Mouse (Mus musculus) 3134 (cell line): ENCODE measurements around the gene Cyp2d12.
"Not testable (repeated sequence)": the region's sequence is repeated elsewhere in the genome, so short reads cannot be mapped to it uniquely, and the experiment has no call there.

Experiments used
- DNase-seq: peaks from one replicate; pipeline ENCODE4 v3.0.0-alpha.2; 2011; ENCODE audit warnings: low spot score; ENCODE audit not compliant: insufficient read length; ENCODE audit errors: extremely low read depth

The Cyp2d12 gene

GRCm38 (mm10) chr15:82554531-82555230 lies at the start of gene Cyp2d12:
Gene Cyp2d12, plus strand, starts transcription at chr15:82555072.
- no peak for DNase-seq

- no peak for DNase-seq
These were observed 47.9 kb upstream of the Cyp2d12 start for GRCm38 (mm10) chr15:82506971-82507370.

- not testable (repeated sequence) for DNase-seq
These were observed 47.1 kb upstream of the Cyp2d12 start for GRCm38 (mm10) chr15:82507740-82508139.

GRCm38 (mm10) chr15:82509495-82509894 lies 45.4 kb upstream of the Cyp2d12 start:
- not testable (repeated sequence) for DNase-seq

- DNase-seq: not testable (repeated sequence)
These were observed 44.4 kb upstream of the Cyp2d12 start for GRCm38 (mm10) chr15:82510500-82510899.

GRCm38 (mm10) chr15:82512111-82512510 lies 42.8 kb upstream of the Cyp2d12 start:
- not testable (repeated sequence) for DNase-seq

GRCm38 (mm10) chr15:82516174-82516573 lies 38.7 kb upstream of the Cyp2d12 start:
- DNase-seq: not testable (repeated sequence)

- DNase-seq: not testable (repeated sequence)
These were observed 27.5 kb upstream of the Cyp2d12 start for GRCm38 (mm10) chr15:82527371-82527770.

GRCm38 (mm10) chr15:82532721-82533120 lies 22.2 kb upstream of the Cyp2d12 start:
- not testable (repeated sequence) for DNase-seq

GRCm38 (mm10) chr15:82542976-82543375 lies 11.9 kb upstream of the Cyp2d12 start:
- DNase-seq: not testable (repeated sequence)

- DNase-seq: not testable (repeated sequence)
These were observed 10.3 kb upstream of the Cyp2d12 start for GRCm38 (mm10) chr15:82544561-82544960.

- not testable (repeated sequence) for DNase-seq
These were observed 7.1 kb upstream of the Cyp2d12 start for GRCm38 (mm10) chr15:82547753-82548152.

- not testable (repeated sequence) for DNase-seq
These were observed 1.7 kb upstream of the Cyp2d12 start for GRCm38 (mm10) chr15:82553211-82553610.

- DNase-seq: no peak
These were observed 18.0 kb downstream of the Cyp2d12 start for GRCm38 (mm10) chr15:82572856-82573255.

GRCm38 (mm10) chr15:82579071-82579470 lies 24.2 kb downstream of the Cyp2d12 start:
- no peak for DNase-seq

GRCm38 (mm10) chr15:82582621-82583020 lies 27.7 kb downstream of the Cyp2d12 start:
- no peak for DNase-seq
